1 mouse cellular context compared by ENCODE assay signal in genomic region chr9:110682697-110683096, GRCm38 (mm10). TPM values are rescaled to one million over a fixed set of nuclear protein-coding genes. Genes with fewer than 3 reads are reported as not detected.
"Had no signal": no experiment of that assay in that cellular context is flagged by ENCODE, and none has a peak within 500 bp of the region (broad histone marks: within the 10 kb centered on the region; RNA-seq: fewer than 3 reads in every experiment).

No protein-coding gene starts in this region.

RNA-seq across cellular contexts. Expression of gene Myl3, which starts 59.0 kb away (rescaled TPM):
- polyA plus RNA-seq: liver, adult 2 months had no signal
